Mouse (Mus musculus): ENCODE measurements at regions not wholly inside any gene's neighbourhood (a gene's known extent, or its start where the extent isn't known, plus 50 kb on each side); places are given as distances from the start of the nearest gene placed in this dataset.

- no peak for ATAC-seq (ENCODE audit: extremely low read depth, insufficient number of reproducible peaks, low FRiP score, poor library complexity, severe bottlenecking)
Measured at GRCm38 (mm10) chr14:107603198-107603597, 1310.8 kb downstream of the Slitrk1 start.

DNA sequence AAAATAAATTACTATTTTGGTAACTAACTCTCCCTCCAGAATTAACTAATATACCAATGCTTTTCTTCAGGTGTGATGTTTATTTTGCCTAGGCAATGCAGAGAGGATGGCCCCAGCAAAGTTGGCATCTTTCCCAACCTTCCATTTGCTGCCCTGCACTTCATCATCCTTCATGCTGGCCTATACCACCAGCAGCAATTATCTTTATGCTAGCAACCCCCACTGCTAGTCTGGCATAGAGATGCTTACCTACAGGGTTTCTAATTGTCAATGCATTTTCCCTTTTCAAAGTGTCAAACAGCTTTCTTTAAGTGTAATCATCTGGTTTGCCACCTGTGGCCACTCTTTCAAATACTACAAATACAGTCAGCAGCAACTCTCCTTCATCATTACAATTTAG is 1327.2 kb downstream of the Slitrk1 start:
- Histone ChIP-seq H3K4me3 (ENCODE audit: low read depth, low read length) (no peak overlapping the region), H3K9me3 (replicated peaks) (peaks cover 6% of the 10 kb centered on the region; the same call in 1 of the 2 replicates), H3K36me3 (replicated peaks) (no peaks in the 10 kb centered on the region), H3K4me1 (ENCODE audit: insufficient read depth, low read depth, low read length) (no peaks in the 10 kb centered on the region), H3K27me3 (ENCODE audit: insufficient read depth, low read length) (no peaks in the 10 kb centered on the region)
- no peak for DNase-seq (ENCODE audit: low spot score)
- no peak for ATAC-seq (ENCODE audit: extremely low read depth, insufficient number of reproducible peaks, low FRiP score, poor library complexity, severe bottlenecking)
- TF ChIP-seq GATA2 (IDR thresholded peaks at IDR 0.05; ENCODE audit: borderline replicate concordance, low read depth, low read length) (no peak), CTCF (IDR thresholded peaks at IDR 0.05; ENCODE audit: low read depth, low read length) (no peak), TAL1 (conservative IDR thresholded peaks at IDR 0.05; ENCODE audit: low read depth, low read length) (no peak)

More at GRCm38 (mm10) chr14:107603198-107603597, 1310.8 kb downstream of the Slitrk1 start:
- no peaks in the 10 kb centered on the region for H3K4me1 ChIP-seq (ENCODE audit: insufficient read depth, low read depth, low read length)
- no peak for DNase-seq (ENCODE audit: low spot score)
- peaks cover 6% of the 10 kb centered on the region; the same call in 1 of the 2 replicates for H3K9me3 ChIP-seq (replicated peaks)
- TF ChIP-seq POLR2AphosphoS5 (IDR thresholded peaks at IDR 0.05; ENCODE audit: insufficient replicate concordance, low read depth, low read length): no peak
- TF ChIP-seq TAL1 (conservative IDR thresholded peaks at IDR 0.05; ENCODE audit: low read depth, low read length): no peak
- no peak for TF ChIP-seq CTCF (IDR thresholded peaks at IDR 0.05; ENCODE audit: low read depth, low read length)
- no peak for TF ChIP-seq GATA2 (IDR thresholded peaks at IDR 0.05; ENCODE audit: borderline replicate concordance, low read depth, low read length)
- TF ChIP-seq GATA1 (IDR thresholded peaks at IDR 0.05; ENCODE audit: borderline replicate concordance, low read length): no peak
- no peak overlapping the region for H3K4me3 ChIP-seq (ENCODE audit: low read depth, low read length)
- H3K36me3 ChIP-seq (replicated peaks): no peaks in the 10 kb centered on the region
- H3K27me3 ChIP-seq (ENCODE audit: insufficient read depth, low read length): no peaks in the 10 kb centered on the region

GRCm38 (mm10) chr14:107584252-107584651 is 1329.7 kb downstream of the Slitrk1 start:
- Histone ChIP-seq H3K36me3 (replicated peaks) (no peaks in the 10 kb centered on the region), H3K4me1 (ENCODE audit: insufficient read depth, low read depth, low read length) (no peaks in the 10 kb centered on the region), H3K9me3 (replicated peaks) (peaks cover 7% of the 10 kb centered on the region), H3K4me3 (ENCODE audit: low read depth, low read length) (no peak overlapping the region), H3K27me3 (ENCODE audit: insufficient read depth, low read length) (no peaks in the 10 kb centered on the region)
- no peak for DNase-seq (ENCODE audit: low spot score)
- no peak for ATAC-seq (ENCODE audit: extremely low read depth, insufficient number of reproducible peaks, low FRiP score, poor library complexity, severe bottlenecking)
- TF ChIP-seq POLR2AphosphoS5 (IDR thresholded peaks at IDR 0.05; ENCODE audit: insufficient replicate concordance, low read depth, low read length): no peak
- TF ChIP-seq GATA1 (IDR thresholded peaks at IDR 0.05; ENCODE audit: borderline replicate concordance, low read length): no peak
- no peak for TF ChIP-seq GATA2 (IDR thresholded peaks at IDR 0.05; ENCODE audit: borderline replicate concordance, low read depth, low read length)
- TF ChIP-seq CTCF (IDR thresholded peaks at IDR 0.05; ENCODE audit: low read depth, low read length): no peak
- TF ChIP-seq TAL1 (conservative IDR thresholded peaks at IDR 0.05; ENCODE audit: low read depth, low read length): no peak

GRCm38 (mm10) chr14:107570676-107571075 is 1343.3 kb downstream of the Slitrk1 start:
- TF ChIP-seq CTCF (IDR thresholded peaks at IDR 0.05; ENCODE audit: low read depth, low read length): no peak
- no peak for TF ChIP-seq GATA2 (IDR thresholded peaks at IDR 0.05; ENCODE audit: borderline replicate concordance, low read depth, low read length)
- TF ChIP-seq TAL1 (conservative IDR thresholded peaks at IDR 0.05; ENCODE audit: low read depth, low read length): no peak
- no peak for TF ChIP-seq POLR2AphosphoS5 (IDR thresholded peaks at IDR 0.05; ENCODE audit: insufficient replicate concordance, low read depth, low read length)
- TF ChIP-seq GATA1 (IDR thresholded peaks at IDR 0.05; ENCODE audit: borderline replicate concordance, low read length): no peak
- Histone ChIP-seq H3K9me3 (replicated peaks) (no peaks in the 10 kb centered on the region), H3K4me1 (ENCODE audit: insufficient read depth, low read depth, low read length) (no peaks in the 10 kb centered on the region), H3K27me3 (ENCODE audit: insufficient read depth, low read length) (no peaks in the 10 kb centered on the region), H3K36me3 (replicated peaks) (no peaks in the 10 kb centered on the region), H3K4me3 (ENCODE audit: low read depth, low read length) (no peak overlapping the region)
- DNase-seq (ENCODE audit: low spot score) (no peak), ATAC-seq (ENCODE audit: extremely low read depth, insufficient number of reproducible peaks, low FRiP score, poor library complexity, severe bottlenecking) (no peak)

DNA sequence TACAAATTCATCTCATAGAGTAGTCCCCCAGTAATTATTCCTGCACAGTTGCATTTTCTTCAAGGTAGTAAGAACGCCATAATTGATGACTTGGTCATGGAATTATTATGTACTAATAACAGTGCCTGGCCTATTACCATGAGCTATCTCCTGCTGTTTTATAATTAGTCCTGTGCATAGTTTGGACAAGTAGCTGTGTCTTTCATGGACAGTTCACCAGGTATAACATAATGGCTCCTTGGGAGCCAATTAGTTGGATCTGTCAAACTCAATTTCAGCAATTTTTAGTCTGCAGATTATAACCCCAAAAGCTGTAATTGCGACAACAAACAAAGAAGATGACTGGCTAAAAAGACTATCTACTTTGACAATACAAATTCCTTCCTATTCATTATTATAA is 1345.5 kb downstream of the Slitrk1 start:
- Histone ChIP-seq H3K4me1 (ENCODE audit: insufficient read depth, low read depth, low read length) (no peaks in the 10 kb centered on the region), H3K9me3 (replicated peaks) (no peaks in the 10 kb centered on the region), H3K27me3 (ENCODE audit: insufficient read depth, low read length) (no peaks in the 10 kb centered on the region), H3K4me3 (ENCODE audit: low read depth, low read length) (no peak overlapping the region), H3K36me3 (replicated peaks) (no peaks in the 10 kb centered on the region)
- TF ChIP-seq TAL1 (conservative IDR thresholded peaks at IDR 0.05; ENCODE audit: low read depth, low read length) (no peak), GATA2 (IDR thresholded peaks at IDR 0.05; ENCODE audit: borderline replicate concordance, low read depth, low read length) (no peak), POLR2AphosphoS5 (IDR thresholded peaks at IDR 0.05; ENCODE audit: insufficient replicate concordance, low read depth, low read length) (no peak), GATA1 (IDR thresholded peaks at IDR 0.05; ENCODE audit: borderline replicate concordance, low read length) (no peak), CTCF (IDR thresholded peaks at IDR 0.05; ENCODE audit: low read depth, low read length) (no peak)
- ATAC-seq (ENCODE audit: extremely low read depth, insufficient number of reproducible peaks, low FRiP score, poor library complexity, severe bottlenecking) (no peak), DNase-seq (ENCODE audit: low spot score) (no peak)
